Mouse (Mus musculus) A20 (cell line): Measurements from ENCODE around the gene Gng13.
"Not testable (repeated sequence)": the region's sequence is repeated elsewhere in the genome, so short reads cannot be mapped to it uniquely, and the experiment has no call there.

ENCODE experiments used
- DNase-seq: peaks from one replicate; pipeline ENCODE4 v3.0.0-alpha.2; 2011; ENCODE audit warnings: low read depth, low spot score

Gene Gng13

DNA sequence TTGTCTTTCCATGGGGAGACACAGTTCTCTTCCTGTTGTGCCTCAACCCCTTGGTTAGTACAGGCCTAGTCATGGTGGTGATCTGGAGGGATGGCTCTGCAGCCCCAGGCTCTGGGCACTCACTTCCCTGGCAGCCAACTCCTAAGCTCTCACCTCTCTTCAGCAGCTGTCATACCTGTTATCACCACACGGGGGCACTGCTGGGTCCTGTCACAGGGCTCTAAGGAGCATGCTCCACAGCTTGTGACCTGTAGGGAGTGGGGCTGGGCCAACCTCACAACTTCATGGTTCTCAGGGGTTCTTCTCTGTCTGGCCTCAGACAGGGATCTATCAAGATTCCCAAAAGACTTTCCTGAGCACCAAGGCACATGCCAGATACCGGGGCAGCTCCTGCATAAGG lies 15.1 kb downstream of the Gng13 start:
- DNase-seq = peak; percentile 61

DNA sequence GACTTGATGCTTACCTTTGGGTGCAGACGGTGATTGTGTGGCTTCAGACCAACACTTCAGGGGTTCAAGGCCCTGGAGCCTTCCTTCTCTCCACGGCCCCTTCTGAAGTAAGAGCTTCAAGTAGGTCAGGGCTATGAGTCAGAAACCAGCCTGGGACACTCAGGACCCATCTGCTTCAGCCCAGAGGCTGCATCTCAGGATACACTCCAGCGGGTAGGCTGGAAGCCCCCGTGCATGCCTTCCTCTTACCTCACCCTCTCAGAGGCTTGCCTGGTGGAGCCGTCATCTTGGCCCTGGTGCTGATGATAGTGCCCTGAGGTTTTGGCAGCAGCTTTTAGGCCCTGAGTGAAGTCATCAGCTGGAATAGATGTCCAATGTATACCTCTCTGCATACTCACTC lies 18.3 kb downstream of the Gng13 start:
- no peak for DNase-seq

GRCm38 (mm10) chr17:25735745-25736144 lies 18.8 kb downstream of the Gng13 start, which contains the start of gene Mslnl:
Gene Mslnl, plus strand, starts transcription at chr17:25736042.
- DNase-seq = no peak

DNA sequence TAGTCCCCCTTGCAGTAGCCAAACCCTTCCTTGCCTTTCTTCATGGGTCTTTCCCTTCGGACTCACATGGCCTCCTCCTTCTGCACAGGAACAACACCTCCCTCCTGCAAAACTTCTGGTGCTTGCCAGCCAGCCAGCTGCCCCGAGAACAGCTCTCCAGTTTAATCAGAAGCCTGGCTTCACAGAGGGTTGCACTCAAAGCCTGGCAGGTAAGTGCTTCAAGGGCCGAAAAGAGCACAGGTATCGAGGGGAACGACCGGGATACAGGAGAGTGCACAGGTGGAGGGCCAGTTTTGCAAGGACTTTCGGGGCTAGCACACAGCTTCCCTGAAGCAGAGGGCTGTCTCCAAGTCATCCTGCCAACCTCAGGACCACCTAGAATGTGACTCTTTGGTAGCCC lies 21.9 kb downstream of the Gng13 start:
- no peak for DNase-seq

DNA sequence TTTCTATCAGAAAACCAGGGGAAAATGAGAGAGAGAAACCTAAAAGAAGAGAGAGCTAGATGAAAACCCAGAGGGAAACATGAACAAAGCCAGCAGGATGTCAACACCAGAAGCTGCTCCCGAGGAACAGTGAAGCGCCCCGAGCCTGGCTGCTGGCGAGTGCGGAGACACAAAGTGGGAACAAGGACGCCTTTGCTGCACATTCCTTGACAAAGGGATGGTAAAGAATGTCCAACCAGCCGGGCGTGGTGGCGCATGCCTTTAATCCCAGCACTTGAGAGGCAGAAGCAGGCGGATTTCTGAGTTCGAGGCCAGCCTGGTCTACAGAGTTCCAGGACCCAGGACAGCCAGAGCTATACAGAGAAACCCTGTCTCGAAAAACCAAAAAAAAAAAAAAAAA lies 24.5 kb downstream of the Gng13 start:
- not testable (repeated sequence) for DNase-seq

- DNase-seq = no peak
These were observed 26.9 kb downstream of the Gng13 start for GRCm38 (mm10) chr17:25743831-25744230.

- no peak for DNase-seq
These were observed 27.3 kb downstream of the Gng13 start for GRCm38 (mm10) chr17:25744311-25744710.

DNA sequence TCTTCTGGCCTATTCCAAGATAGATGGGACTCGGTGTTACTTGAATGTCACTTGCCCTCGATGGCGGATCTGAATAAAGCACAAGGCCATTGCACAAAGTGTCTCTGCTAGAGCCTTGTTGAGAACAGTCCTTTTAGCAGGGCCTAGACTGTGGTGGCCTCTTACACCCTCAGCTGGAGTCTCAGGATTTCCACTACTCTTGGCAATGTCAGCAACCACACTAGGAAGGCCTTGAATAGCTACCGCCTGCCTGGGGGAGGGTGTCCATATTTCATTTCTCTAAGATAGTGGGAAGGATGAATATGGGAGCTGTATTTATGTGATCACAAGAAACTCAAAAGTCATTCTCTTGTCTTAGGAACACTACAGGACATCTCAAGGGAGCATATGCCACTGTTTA lies 31.3 kb downstream of the Gng13 start:
- no peak for DNase-seq

DNA sequence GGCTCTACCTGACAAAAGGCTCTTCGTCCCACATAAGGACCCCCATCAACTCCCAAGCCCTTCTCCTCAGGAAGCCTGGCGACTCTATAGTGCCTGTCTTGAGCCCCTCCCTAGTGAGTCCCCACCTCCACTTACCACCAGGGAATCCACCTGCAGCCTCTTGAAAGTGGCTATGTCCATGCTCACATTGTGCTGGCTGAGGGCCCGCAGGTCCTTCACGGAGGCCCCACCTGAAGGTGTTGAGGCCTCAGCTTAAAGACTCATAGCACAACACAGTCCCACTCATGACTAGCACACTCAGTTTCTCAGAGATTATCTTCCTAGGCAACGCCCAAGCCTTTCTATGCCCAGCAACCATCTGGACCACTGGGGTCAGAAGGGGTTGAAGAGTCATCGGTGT lies 32.3 kb downstream of the Gng13 start:
- DNase-seq = no peak

DNA sequence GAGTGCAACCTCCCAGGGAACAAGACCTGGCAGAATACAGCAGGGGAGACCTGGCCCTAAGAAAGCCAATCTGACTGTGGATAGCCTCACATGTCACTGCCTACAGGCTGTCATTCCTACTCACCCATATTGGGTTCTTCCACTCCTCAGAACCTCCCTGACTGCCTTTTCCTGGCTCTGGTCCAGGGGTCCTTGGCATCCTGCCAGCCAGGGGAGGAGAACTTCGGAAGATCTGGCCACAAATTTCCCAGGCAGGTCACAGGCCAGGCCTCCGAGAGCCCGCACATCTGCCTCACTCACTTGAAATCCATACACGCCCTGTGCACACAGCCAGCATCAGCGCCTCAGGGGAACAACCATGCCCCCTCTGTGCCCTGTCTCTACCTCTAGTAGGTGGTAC lies 34.5 kb downstream of the Gng13 start:
- no peak for DNase-seq

- DNase-seq = no peak
These were observed 37.3 kb downstream of the Gng13 start, which contains the start of gene Msln for GRCm38 (mm10) chr17:25754241-25754640. Gene Msln, minus strand, starts transcription at chr17:25754378.

GRCm38 (mm10) chr17:25755086-25755485 lies 38.1 kb downstream of the Gng13 start:
- no peak for DNase-seq

GRCm38 (mm10) chr17:25755627-25756377 lies 38.8 kb downstream of the Gng13 start:
- no peak for DNase-seq

DNA sequence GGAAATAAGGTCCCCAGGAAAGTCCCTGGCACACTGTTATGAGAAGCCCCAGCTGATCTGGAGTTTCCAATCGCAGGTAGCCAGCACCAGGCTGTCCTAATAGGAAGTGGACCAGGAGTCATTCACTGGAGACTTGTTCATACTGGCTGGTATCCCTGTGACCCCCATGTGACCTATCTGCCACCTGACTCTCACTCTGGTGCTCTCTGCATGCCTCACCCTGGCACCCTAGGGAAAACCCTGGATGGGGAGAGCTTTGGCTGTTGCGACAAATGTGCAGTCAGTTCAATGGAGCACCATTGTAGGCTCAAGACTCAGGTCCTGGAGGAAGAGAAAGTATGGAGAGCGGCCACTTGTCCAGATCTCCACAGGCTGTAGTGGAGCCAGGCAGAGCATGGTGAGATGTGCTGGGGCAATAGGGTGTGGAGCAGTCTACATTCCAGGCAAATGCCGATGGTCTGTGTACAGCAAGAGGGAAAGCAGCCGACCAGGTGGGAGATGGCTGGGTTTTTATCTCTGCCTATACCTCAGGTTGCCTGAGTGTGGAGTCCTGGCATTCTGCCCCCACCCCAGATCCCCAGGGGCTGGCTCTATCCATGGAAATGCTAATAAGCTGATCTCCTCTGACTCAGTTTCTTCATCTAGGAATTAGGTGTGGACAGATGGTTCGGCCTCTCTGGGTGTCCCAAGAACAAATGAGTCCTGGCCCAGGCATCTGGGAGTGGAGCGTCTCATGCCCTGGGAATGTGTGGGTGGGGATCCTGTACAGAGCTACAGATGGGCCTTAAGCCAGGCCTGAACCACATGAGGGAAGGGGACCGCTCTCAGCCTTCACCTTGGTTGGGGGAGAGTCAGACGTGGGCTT lies 39.6 kb downstream of the Gng13 start:
- no peak for DNase-seq

DNA sequence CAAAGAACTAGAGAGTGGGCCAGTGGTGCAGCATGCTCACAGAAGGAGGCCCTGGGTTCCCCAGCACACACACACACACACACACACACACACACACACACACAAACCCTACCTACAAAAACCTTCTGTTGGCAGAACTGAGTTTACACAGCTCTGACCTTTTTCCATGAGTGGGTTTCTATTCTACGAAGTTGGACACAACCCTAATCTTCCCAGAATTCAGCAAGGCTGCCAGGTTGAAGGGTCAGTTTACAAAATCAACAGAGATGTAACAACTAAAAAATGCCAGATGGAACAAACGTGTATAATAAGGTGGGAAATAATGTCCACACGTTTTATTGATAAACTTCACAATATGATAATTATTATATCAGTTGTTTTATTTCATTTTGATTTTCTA lies 40.7 kb downstream of the Gng13 start:
- no peak for DNase-seq

- no peak for DNase-seq
These were observed 43.2 kb downstream of the Gng13 start for GRCm38 (mm10) chr17:25760148-25760547.

GRCm38 (mm10) chr17:25761561-25761970 lies 44.6 kb downstream of the Gng13 start:
- no peak for DNase-seq

DNA sequence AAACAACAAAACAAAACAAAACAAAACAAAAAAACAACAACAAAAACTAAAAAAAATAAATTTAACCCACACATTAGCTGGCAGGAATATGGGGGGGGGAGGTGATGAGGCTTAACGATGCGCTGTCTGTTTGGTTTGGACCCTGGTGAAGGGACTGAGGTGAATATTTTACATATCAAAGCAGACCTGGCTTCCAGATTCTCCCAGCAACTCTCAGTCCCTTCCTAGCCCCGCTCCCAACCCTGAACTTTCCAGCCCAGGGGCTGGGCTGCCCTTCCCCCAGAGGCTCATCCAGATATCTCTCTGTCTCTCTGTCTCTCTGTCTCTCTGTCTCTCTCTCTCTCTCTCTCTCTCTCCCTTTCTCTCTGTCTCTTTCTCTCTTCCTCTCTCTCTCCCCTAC lies 45.6 kb downstream of the Gng13 start:
- no peak for DNase-seq

DNA sequence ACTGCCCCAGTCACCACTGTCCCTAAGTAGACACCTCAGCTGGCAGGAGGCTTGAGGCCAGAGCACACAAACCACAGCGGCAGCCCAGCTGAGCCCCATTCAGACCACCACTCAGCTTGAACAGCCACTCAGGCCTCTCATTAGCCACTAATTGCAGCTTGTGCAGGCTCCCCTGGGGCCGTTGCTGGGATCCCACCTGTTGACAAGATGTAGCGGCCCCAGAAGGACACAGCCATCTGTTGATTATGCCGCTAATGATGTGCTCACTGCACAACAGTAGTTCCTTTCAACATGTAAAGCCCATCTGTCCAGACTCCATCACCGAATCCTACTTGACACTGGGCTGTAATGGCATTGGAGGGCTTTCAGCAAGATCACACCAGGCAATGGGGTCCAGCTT lies 48.9 kb downstream of the Gng13 start:
- peak; percentile 13 for DNase-seq
